Mouse (Mus musculus): Measurements from ENCODE around the gene Slc13a4.

Slc13a4 gene

GRCm38 (mm10) chr6:35302581-35302980 lies 5.3 kb downstream of the Slc13a4 start:
- no peak for DNase-seq (ENCODE audit: low spot score)

- no peak for DNase-seq (ENCODE audit: low spot score)
These were observed 9.6 kb downstream of the Slc13a4 start for GRCm38 (mm10) chr6:35298323-35298722.

GRCm38 (mm10) chr6:35297516-35298227 lies 10.3 kb downstream of the Slc13a4 start:
- no peak for DNase-seq (ENCODE audit: low spot score)

GRCm38 (mm10) chr6:35297001-35297400 lies 10.9 kb downstream of the Slc13a4 start:
- DNase-seq (ENCODE audit: low spot score): peak; percentile 9

- DNase-seq (ENCODE audit: low spot score): no peak
These were observed 13.0 kb downstream of the Slc13a4 start for GRCm38 (mm10) chr6:35294964-35295363.

GRCm38 (mm10) chr6:35289676-35290075 lies 18.3 kb downstream of the Slc13a4 start:
- no peak for DNase-seq (ENCODE audit: low spot score)

GRCm38 (mm10) chr6:35288920-35289319 lies 19.0 kb downstream of the Slc13a4 start:
- no peak for DNase-seq (ENCODE audit: low spot score)

GRCm38 (mm10) chr6:35288114-35288761 lies 19.7 kb downstream of the Slc13a4 start:
- peak; percentile 22 for DNase-seq (ENCODE audit: low spot score)

- DNase-seq (ENCODE audit: low spot score): no peak
These were observed 28.6 kb downstream of the Slc13a4 start for GRCm38 (mm10) chr6:35279306-35279705.

- no peak for DNase-seq (ENCODE audit: low spot score)
These were observed 29.9 kb downstream of the Slc13a4 start for GRCm38 (mm10) chr6:35277903-35278587.

- no peak for DNase-seq (ENCODE audit: low spot score)
These were observed 34.4 kb downstream of the Slc13a4 start for GRCm38 (mm10) chr6:35273391-35274082.

- no peak for DNase-seq (ENCODE audit: low spot score)
These were observed 35.8 kb downstream of the Slc13a4 start for GRCm38 (mm10) chr6:35271868-35272765.

GRCm38 (mm10) chr6:35271094-35271855 lies 36.7 kb downstream of the Slc13a4 start:
- DNase-seq (ENCODE audit: low spot score): no peak

GRCm38 (mm10) chr6:35269643-35270042 lies 38.3 kb downstream of the Slc13a4 start:
- no peak for DNase-seq (ENCODE audit: low spot score)

GRCm38 (mm10) chr6:35268711-35269110 lies 39.2 kb downstream of the Slc13a4 start:
- DNase-seq (ENCODE audit: low spot score): no peak

GRCm38 (mm10) chr6:35265580-35266278 lies 42.2 kb downstream of the Slc13a4 start:
- no peak for DNase-seq (ENCODE audit: low spot score)

GRCm38 (mm10) chr6:35260531-35260930 lies 47.4 kb downstream of the Slc13a4 start:
- no peak for DNase-seq (ENCODE audit: low spot score)

- DNase-seq (ENCODE audit: low spot score): no peak
These were observed 48.4 kb downstream of the Slc13a4 start for GRCm38 (mm10) chr6:35259526-35259925.

- DNase-seq (ENCODE audit: low spot score): no peak
These were observed 49.0 kb downstream of the Slc13a4 start for GRCm38 (mm10) chr6:35258922-35259321.

GRCm38 (mm10) chr6:35257626-35258190 lies 50.2 kb downstream of the Slc13a4 start:
- no peak for DNase-seq (ENCODE audit: low spot score)
